ENCODE assay signal across 8 mouse cellular contexts in genomic region chr3:104967548-104968300, GRCm38 (mm10). TPM values are rescaled to one million over a fixed set of nuclear protein-coding genes. Genes with fewer than 3 reads are reported as not detected.
DNase-seq lines count a peak whose midpoint lies in the region; ATAC-seq lines count a peak whose summit lies in the region.

No protein-coding gene starts in this region.

- intact Hi-C loops in heart, postnatal 10 days (cut with DNase I): loop anchor here (5.0 kb wide), 3 partner anchors 95 to 255 kb away; partner anchors contain the start of gene Rhoc

- peak overlapping the region; percentile 62 for H3K9ac ChIP-seq in forebrain, embryonic 13.5 days
- peak overlapping the region; percentile 41 for H3K9ac ChIP-seq in liver, embryonic 16.5 days (ENCODE audit: low read depth, low read length)
- H3K9ac ChIP-seq in neural tube, embryonic 14.5 days (replicated peaks; ENCODE audit: low read depth, low read length): peak overlapping the region; percentile 17

- H3K4me3 ChIP-seq in forebrain, embryonic 13.5 days: peak overlapping the region; percentile 43
- H3K4me3 ChIP-seq in liver, embryonic 16.5 days (ENCODE audit: low read depth, low read length): peak overlapping the region; percentile 54
- H3K4me3 ChIP-seq in neural tube, embryonic 14.5 days (ENCODE audit: low read depth, low read length): peak overlapping the region; percentile 31

- peak overlapping the region; percentile 68 for H3K4me2 ChIP-seq in forebrain, embryonic 13.5 days
- H3K4me2 ChIP-seq in liver, embryonic 16.5 days (ENCODE audit: low read depth, low read length): peak overlapping the region; percentile 62
- peak overlapping the region; percentile 48 for H3K4me2 ChIP-seq in neural tube, embryonic 14.5 days (ENCODE audit: low read depth, low read length)

- H3K9me3 ChIP-seq in forebrain, embryonic 13.5 days (replicated peaks): no peaks in the 10 kb centered on the region
- H3K9me3 ChIP-seq in liver, embryonic 16.5 days (replicated peaks; ENCODE audit: control insufficient read depth, low read length): no peaks in the 10 kb centered on the region
- H3K9me3 ChIP-seq in neural tube, embryonic 14.5 days (ENCODE audit: control insufficient read depth, low read length): no peaks in the 10 kb centered on the region

- peaks cover 14% of the 10 kb centered on the region for H3K4me1 ChIP-seq in forebrain, embryonic 13.5 days
- H3K4me1 ChIP-seq in liver, embryonic 16.5 days (ENCODE audit: control insufficient read depth, low read depth, low read length): no peaks in the 10 kb centered on the region; the same call in 1 of the 2 replicates
- H3K4me1 ChIP-seq in neural tube, embryonic 14.5 days (ENCODE audit: control insufficient read depth, insufficient read depth, low read length): no peaks in the 10 kb centered on the region

- no peaks in the 10 kb centered on the region for H3K36me3 ChIP-seq in forebrain, embryonic 13.5 days (ENCODE audit: poor library complexity, severe bottlenecking)
- H3K36me3 ChIP-seq in liver, embryonic 16.5 days (ENCODE audit: control insufficient read depth, insufficient read depth): no peaks in the 10 kb centered on the region
- H3K36me3 ChIP-seq in neural tube, embryonic 14.5 days (ENCODE audit: control insufficient read depth, insufficient read depth, low read length): no peaks in the 10 kb centered on the region

- peak; percentile 51 to 70 for DNase-seq in CD8-positive naive resting alpha-beta T cell, adult 2 months (ENCODE audit: low read depth in 2 of 2, low spot score in 2 of 2)
- peak; percentile 66 for DNase-seq in c-Kit-positive CD71-negative TER-119-negative erythroid progenitor cells, embryonic 14.5 days (ENCODE audit: low read depth)
- peak; percentile 95 to 98 for DNase-seq in heart, postnatal 10 days
- peak; percentile 37 for DNase-seq in large intestine, adult 2 months (ENCODE audit: low read depth, low spot score)
- DNase-seq in testis, postnatal 14 days (ENCODE audit: low spot score): peak; percentile 76

- ATAC-seq in forebrain, embryonic 13.5 days: peak; percentile 86
- ATAC-seq in liver, embryonic 16.5 days (ENCODE audit: low read depth): peak; percentile 43; the same call in 1 of the 2 replicates
- peak; percentile 60 for ATAC-seq in neural tube, embryonic 14.5 days (ENCODE audit: low read depth)

- under 1% methylated on average over 49 of the region's 49 CpGs for WGBS in forebrain, embryonic 13.5 days
- 2% methylated on average over 49 of the region's 49 CpGs for WGBS in large intestine, adult 2 months
- WGBS in liver, embryonic 16.5 days (ENCODE audit: insufficient replicate concordance): 1% methylated on average over 48 of the region's 49 CpGs
- under 1% methylated on average over 49 of the region's 49 CpGs for WGBS in neural tube, embryonic 14.5 days

- peaks cover 37% of the 10 kb centered on the region for H3K27me3 ChIP-seq in forebrain, embryonic 13.5 days
- peaks cover 19% of the 10 kb centered on the region for H3K27me3 ChIP-seq in liver, embryonic 16.5 days (ENCODE audit: control insufficient read depth, insufficient read depth, low read depth, low read length)
- H3K27me3 ChIP-seq in neural tube, embryonic 14.5 days (ENCODE audit: control insufficient read depth, insufficient read depth, low read length): peaks cover 2% of the 10 kb centered on the region; the same call in 1 of the 2 replicates

- H3K27ac ChIP-seq in forebrain, embryonic 13.5 days: no peak overlapping the region
- no peak overlapping the region for H3K27ac ChIP-seq in liver, embryonic 16.5 days (ENCODE audit: low read length)
- no peak overlapping the region for H3K27ac ChIP-seq in neural tube, embryonic 14.5 days (ENCODE audit: low read depth, low read length)

RNA-seq across cellular contexts. Expression of gene Wnt2b, which starts 6.0 kb away (rescaled TPM):
- polyA plus RNA-seq in forebrain, embryonic 13.5 days (2015; fragmentation: Nextera tagmentation; extraction: Ambion mirVana): 0.66 and 0.98 TPM in 2 replicates
- 1 to 10 TPM in 1 of 2 experiments, under 1 TPM in 1; 0.84 to 2.1 TPM for total RNA-seq in heart, postnatal 10 days (2021)
- 4.0 and 7.4 TPM in 2 replicates for polyA plus RNA-seq in large intestine, adult 2 months (2012; rRNA removed)
- 0.11 and 0.19 TPM in 2 replicates for polyA plus RNA-seq in liver, embryonic 16.5 days (2015; fragmentation: Nextera tagmentation; extraction: Ambion mirVana)
- 0.81 and 0.91 TPM in 2 replicates for polyA plus RNA-seq in neural tube, embryonic 14.5 days (2014; fragmentation: Nextera tagmentation; extraction: Ambion mirVana)

Comparison
In these comparisons a context has a peak if more than half of its experiments do, and no peak if none do; other contexts are left out.
1. DNase-seq: peak in every context shown above with its lines; median percentile 96 in heart, postnatal 10 days; 76 in testis, postnatal 14 days; 66 in c-Kit-positive CD71-negative TER-119-negative erythroid progenitor cells, embryonic 14.5 days; 60 in CD8-positive naive resting alpha-beta T cell, adult 2 months; 37 in large intestine, adult 2 months.